Mouse (Mus musculus): ENCODE data around the gene 2410131K14Rik.

2410131K14Rik gene

DNA sequence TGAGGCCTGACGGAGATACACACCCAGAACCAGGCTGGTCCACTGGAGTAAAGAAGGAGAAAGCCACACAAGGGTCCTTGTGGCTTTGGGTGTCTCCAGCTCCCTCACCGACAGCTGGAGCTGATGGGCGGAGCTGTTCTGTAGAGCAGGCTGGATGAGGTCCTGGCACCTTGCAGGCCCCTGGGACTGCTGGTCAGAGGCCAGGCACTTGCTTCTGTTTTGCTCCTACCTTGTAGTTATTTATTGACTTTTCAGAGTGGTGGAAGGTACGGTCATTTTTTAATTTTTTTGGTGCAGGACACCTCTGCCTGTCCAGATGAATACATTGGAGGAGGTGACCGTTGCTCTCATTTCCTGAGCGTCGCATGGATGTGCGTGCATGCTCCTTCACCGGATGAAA lies 16.2 kb downstream of the 2410131K14Rik start:
- no peak for DNase-seq (ENCODE audit: low spot score)

DNA sequence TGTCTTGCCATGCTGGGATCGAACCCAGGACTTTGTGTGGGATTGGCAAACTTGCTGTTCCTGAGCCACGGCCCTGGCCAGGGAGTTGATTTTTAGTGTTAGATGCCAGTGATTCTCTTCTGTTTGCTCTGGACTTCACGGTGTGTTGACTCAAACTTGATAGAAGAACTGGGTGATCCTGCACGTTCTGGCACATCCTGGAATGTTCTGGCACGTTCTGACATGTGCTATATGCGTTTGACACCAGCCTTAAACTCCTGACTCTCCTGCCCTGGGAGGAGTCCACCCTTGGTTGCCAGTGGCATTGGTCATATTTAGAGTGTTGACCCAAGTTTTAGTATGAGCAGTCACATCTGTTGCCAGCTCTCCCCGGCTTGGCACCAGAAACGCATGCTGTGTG lies 17.4 kb downstream of the 2410131K14Rik start:
- DNase-seq (ENCODE audit: low spot score), result no peak

- DNase-seq (ENCODE audit: low spot score), result no peak
Observed at GRCm38 (mm10) chr5:118264279-118264678, 19.3 kb downstream of the 2410131K14Rik start.

GRCm38 (mm10) chr5:118265366-118265765 lies 20.3 kb downstream of the 2410131K14Rik start:
- no peak for DNase-seq (ENCODE audit: low spot score)

DNA sequence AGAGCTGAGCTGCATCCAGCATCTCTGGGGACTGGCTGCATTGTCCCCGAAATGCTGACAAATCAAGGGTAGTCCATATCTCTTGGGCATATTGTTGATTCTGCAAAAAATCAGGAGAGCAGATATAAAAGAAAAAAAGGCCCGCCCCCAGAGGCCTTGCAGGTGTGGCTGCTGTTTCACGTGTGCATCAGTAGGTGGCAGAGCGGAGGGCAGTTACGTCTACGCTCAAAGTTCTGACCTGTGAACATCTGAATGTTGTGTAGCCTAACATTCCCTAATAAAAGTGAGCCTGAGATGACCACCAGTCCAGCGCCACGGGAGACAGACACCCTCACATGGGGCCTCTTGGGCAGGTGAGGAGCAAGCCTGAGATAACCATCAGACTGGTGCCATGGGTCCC lies 21.3 kb downstream of the 2410131K14Rik start:
- DNase-seq (ENCODE audit: low spot score), result peak; percentile 39

GRCm38 (mm10) chr5:118268987-118269386 lies 24.0 kb downstream of the 2410131K14Rik start:
- peak; percentile 89 for DNase-seq (ENCODE audit: low spot score)

GRCm38 (mm10) chr5:118271449-118272110 lies 26.6 kb downstream of the 2410131K14Rik start:
- no peak for DNase-seq (ENCODE audit: low spot score)

- DNase-seq (ENCODE audit: low spot score), result no peak
Observed at GRCm38 (mm10) chr5:118273446-118273845, 28.4 kb downstream of the 2410131K14Rik start.

DNA sequence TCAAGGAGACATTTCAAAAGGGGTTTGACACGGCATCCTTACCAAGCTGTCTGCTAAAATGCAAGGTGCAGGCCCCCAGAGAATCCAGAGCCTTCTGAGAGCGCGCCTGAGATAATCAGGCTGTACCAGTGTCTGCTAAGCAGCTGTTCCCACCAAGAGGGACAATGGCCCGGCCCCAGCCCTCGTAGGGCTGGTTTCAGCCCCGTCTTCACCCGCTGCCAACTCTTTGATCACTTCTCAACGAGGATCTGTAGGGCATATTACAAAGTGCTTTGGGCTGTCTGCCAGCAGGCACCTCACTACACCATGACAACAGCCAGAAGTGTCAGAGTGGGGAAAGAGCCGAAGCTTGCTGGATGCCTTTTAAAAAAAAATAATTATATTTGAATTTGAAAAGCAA lies 29.5 kb downstream of the 2410131K14Rik start:
- no peak for DNase-seq (ENCODE audit: low spot score)

- DNase-seq (ENCODE audit: low spot score), result no peak
Observed at GRCm38 (mm10) chr5:118276281-118276680, 31.3 kb downstream of the 2410131K14Rik start.

DNA sequence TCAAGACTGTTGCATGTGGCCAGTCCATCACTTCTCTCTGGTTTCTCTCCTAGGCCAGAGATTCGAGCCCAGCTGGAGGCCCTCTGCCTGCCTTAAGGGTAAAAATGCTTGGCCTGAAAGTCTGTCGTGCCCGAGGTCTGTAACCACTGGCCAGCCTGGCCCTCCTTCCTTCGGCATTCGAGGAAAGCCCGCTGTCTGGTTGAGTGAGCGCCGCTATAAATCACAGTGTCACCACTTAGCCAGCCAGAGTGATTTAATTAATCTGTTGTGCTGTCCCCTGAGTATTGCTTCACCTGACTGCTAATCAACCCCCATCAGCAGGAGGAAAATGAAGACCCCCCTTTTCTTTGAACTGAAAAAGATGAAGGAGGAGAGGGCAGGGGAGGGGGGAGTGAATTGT lies 31.7 kb downstream of the 2410131K14Rik start:
- peak; percentile 50 for DNase-seq (ENCODE audit: low spot score)

DNA sequence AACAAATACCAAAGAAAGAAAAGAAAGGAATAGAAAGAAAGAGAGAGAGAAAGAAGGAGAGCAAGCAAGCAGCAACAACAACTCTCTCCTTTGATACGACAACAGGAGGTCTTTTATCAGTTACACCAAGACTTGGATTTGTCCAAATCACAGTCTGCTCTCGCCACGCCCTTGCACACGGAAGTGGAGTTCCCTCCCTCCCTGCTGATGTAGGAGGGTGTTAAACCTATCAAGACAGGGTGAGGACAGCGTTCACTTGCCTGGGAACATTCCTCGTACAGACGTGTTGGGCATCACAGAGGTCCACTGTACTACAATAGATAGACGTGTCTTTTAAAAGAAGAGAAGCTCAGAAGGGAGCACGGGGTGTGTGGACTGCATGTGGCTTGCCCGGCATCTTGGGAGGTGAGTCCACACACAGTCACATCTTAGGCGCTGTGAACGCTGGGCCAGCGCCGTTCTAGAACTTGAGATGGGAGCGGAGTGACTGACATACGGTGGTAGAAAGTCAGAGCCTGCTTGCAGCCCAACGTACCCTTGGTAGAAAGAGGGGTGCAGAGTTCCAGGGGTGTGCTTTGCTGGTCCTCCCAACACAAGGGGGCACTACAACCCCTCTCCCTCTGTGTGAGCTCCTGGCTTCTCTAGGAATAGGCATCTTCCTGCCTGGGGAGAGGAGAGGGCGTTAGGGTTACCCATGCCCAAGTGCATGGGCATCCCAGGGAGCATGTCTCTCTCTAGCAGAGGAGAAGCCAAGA lies 32.9 kb downstream of the 2410131K14Rik start:
- no peak for DNase-seq (ENCODE audit: low spot score)

- DNase-seq (ENCODE audit: low spot score), result no peak
Observed at GRCm38 (mm10) chr5:118291453-118291852, 46.4 kb downstream of the 2410131K14Rik start.

GRCm38 (mm10) chr5:118292476-118292875 lies 47.4 kb downstream of the 2410131K14Rik start:
- DNase-seq (ENCODE audit: low spot score), result no peak

DNA sequence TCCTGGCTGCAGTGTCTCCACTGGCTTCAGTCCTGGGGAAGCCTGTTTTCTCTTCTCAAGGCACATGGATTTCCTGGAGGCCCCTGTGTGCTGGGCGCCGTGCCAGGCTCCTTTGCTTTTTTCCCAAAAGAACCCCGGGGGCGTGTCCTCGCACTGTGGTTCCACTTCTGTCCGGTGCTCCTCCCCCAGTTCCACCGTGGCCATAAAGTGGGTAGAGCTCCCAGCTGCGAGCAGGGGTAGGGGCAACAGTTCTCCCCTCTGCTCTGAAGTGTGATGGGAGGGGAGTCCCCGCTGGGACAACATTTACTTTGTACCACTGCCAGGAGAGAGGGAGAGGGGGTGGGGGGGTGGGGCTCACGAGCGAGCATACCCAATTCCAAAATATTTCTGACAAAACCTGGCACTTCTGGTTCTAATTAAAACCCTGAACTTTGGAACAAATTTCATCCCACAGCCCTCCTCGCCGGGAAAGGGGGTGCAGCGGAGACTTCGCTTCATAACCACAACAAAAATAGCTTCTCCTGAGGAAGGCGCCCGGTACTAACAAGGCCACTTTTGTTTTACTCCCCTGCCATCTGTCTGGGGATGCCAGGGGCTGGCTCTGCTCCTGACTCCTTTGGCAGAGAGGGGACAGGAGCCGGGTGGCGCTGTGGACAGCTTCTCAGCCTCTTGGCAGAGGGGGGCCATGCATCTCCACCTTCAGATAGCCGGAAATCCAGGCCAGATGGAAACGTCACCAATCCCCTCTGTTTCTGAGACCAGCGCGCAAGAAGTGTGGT lies 49.2 kb downstream of the 2410131K14Rik start:
- DNase-seq (ENCODE audit: low spot score), result peak; percentile 17

GRCm38 (mm10) chr5:118294865-118295258 lies 49.8 kb downstream of the 2410131K14Rik start:
- no peak for DNase-seq (ENCODE audit: low spot score)

GRCm38 (mm10) chr5:118297338-118297746 lies 52.3 kb downstream of the 2410131K14Rik start:
- no peak for DNase-seq (ENCODE audit: low spot score)

- no peak for DNase-seq (ENCODE audit: low spot score)
Observed at GRCm38 (mm10) chr5:118299720-118300400, 54.8 kb downstream of the 2410131K14Rik start.

DNA sequence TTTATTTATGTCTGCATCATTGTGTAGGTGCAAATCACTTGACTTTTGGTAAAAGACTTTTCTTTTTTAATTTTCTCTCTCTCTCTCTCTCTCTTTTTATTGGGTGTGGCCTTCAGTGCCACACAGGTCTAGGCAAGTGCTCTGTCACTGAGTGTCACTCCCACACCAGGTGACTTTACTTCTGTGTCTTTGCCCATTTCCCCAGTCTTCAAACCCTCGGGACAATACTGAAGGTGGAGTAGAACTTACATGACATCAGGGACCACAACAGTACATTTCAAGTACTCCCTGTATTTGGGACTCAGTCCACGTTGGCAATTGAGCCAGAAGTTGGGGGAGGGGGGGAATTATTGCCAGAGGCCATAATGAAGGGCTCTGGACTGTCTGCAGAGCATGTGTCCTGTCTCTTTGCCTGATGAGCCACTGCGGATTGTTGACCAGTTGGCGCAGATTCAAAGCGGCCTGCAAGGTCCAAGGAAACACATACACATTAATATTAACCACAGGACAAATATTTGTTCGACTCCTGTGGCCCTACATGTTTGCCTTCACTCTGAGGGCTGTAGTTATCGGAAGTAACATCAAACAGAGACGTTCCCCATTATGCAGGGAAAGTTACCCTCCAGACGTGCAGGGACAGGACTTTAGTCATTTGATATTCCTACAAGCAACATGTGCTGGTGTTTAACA lies 57.6 kb downstream of the 2410131K14Rik start:
- DNase-seq (ENCODE audit: low spot score), result no peak

DNA sequence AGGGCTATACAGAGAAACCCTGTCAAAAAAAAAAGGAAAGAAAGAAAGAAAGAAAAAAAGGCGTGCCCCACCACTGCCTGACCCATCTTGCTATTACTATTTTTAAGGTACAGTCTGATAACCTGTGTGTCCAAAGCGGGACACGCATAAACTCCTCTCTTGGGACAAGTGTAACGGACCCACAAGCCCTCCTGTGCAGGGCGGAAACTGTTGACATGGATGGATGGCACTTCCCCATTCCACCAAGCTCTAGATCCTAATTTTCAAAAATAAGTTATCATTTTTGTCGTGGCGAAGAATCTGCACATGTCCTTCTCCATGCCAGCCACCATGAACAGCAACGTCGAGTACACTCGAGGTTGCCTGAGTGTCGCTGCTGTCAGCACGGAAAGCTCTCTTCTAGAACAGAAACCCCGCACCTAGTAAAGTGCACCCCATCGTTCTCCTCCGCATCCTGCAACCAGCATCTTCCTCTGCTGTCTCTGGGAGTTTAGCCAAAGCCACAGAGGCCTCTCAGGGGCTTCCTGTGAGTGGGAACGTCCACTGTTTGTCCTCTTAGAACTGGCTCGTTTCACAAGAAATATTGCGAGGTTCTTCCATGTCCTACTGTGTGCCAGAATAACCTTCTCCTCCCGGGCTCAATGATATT lies 60.1 kb downstream of the 2410131K14Rik start:
- no peak for DNase-seq (ENCODE audit: low spot score)

- no peak for DNase-seq (ENCODE audit: low spot score)
Observed at GRCm38 (mm10) chr5:118310389-118310788, 65.4 kb downstream of the 2410131K14Rik start.
